Mouse (Mus musculus) layer of hippocampus, adult 2 months (tissue): Measurements from ENCODE around the gene Nfib. TPM values are rescaled to one million over a fixed set of nuclear protein-coding genes. Genes with fewer than 3 reads are reported as not detected.

Source experiments
- DNase-seq, 2 experiments: peaks; one replicate each; pipeline ENCODE4 v3.0.0; 2022; ENCODE audit warnings: low spot score in 2 of 2
- H3K27ac ChIP-seq: fragments of 200-600 bp; 2 replicates; pipeline ENCODE4 v1.8.1; 2022
- H3K4me3 ChIP-seq: fragments of 200-600 bp; 2 replicates; pipeline ENCODE4 v1.8.1; 2022; ENCODE audit warnings: mild to moderate bottlenecking
- CTCF ChIP-seq: fragments of 200-600 bp; conservative IDR thresholded peaks from 2 replicates; pipeline ENCODE4 v1.8.1; 2022; ENCODE audit warnings: antibody characterized with exemption, mild to moderate bottlenecking, moderate library complexity
- total RNA-seq, 2 experiments: library from RNA; stranded (reverse); gene quantifications; 2 replicates each; pipeline ENCODE4 v1.2.3; 2021

Gene Nfib
- total RNA-seq, 2 experiments from 2014 or later, result 174 to 186 TPM

- Histone ChIP-seq H3K27ac (peak overlapping the region; percentile 66), H3K4me3 (no peak overlapping the region)
- DNase-seq, result no peak
- no peak for TF ChIP-seq CTCF
Measured at GRCm38 (mm10) chr4:82338481-82338880, 367.1 kb downstream of the Nfib start.

- Histone ChIP-seq H3K4me3 (no peak overlapping the region), H3K27ac (peak overlapping the region; percentile 46; the same call in 1 of the 2 replicates)
- no peak for DNase-seq
- no peak for TF ChIP-seq CTCF
Measured at GRCm38 (mm10) chr4:82336951-82337381, 368.6 kb downstream of the Nfib start.

- no peak overlapping the region for H3K4me3 ChIP-seq
- DNase-seq, result no peak
- TF ChIP-seq CTCF, result no peak
- H3K27ac ChIP-seq, result no peak overlapping the region
Measured at GRCm38 (mm10) chr4:82335266-82335865, 370.2 kb downstream of the Nfib start.

GRCm38 (mm10) chr4:82333413-82333812, 372.1 kb downstream of the Nfib start:
- no peak for TF ChIP-seq CTCF
- no peak for DNase-seq
- H3K27ac ChIP-seq, result peak overlapping the region; percentile 24
- no peak overlapping the region for H3K4me3 ChIP-seq

- no peak overlapping the region for H3K4me3 ChIP-seq
- TF ChIP-seq CTCF, result no peak
- DNase-seq, result no peak
- H3K27ac ChIP-seq, result peak overlapping the region; percentile 70; the same call in 1 of the 2 replicates
Measured at GRCm38 (mm10) chr4:82330095-82330494, 375.5 kb downstream of the Nfib start.

GRCm38 (mm10) chr4:82326140-82326529, 379.4 kb downstream of the Nfib start:
- no peak for TF ChIP-seq CTCF
- DNase-seq, result no peak
- Histone ChIP-seq H3K4me3 (no peak overlapping the region), H3K27ac (peak overlapping the region; percentile 70)

- TF ChIP-seq CTCF, result no peak
- Histone ChIP-seq H3K27ac (peak overlapping the region; percentile 70), H3K4me3 (no peak overlapping the region)
- no peak for DNase-seq
Measured at GRCm38 (mm10) chr4:82325409-82326139, 380.0 kb downstream of the Nfib start.

GRCm38 (mm10) chr4:82324977-82325376, 380.6 kb downstream of the Nfib start:
- no peak overlapping the region for H3K4me3 ChIP-seq
- DNase-seq, result peak in 1 of 2 experiments; percentile 29
- peak overlapping the region; percentile 50 for H3K27ac ChIP-seq
- no peak for TF ChIP-seq CTCF

GRCm38 (mm10) chr4:82321008-82321407, 384.5 kb downstream of the Nfib start:
- TF ChIP-seq CTCF, result no peak
- no peak for DNase-seq
- Histone ChIP-seq H3K4me3 (no peak overlapping the region), H3K27ac (no peak overlapping the region)

GRCm38 (mm10) chr4:82319388-82319787, 386.2 kb downstream of the Nfib start:
- DNase-seq, result no peak
- Histone ChIP-seq H3K27ac (no peak overlapping the region), H3K4me3 (no peak overlapping the region)
- no peak for TF ChIP-seq CTCF

- 0 out of 2 replicates have a peak overlapping the region, but pooled peaks have one; percentile 15 for H3K27ac ChIP-seq
Measured at GRCm38 (mm10) chr4:82316168-82316567, 389.4 kb downstream of the Nfib start.

GRCm38 (mm10) chr4:82315710-82316109, 389.8 kb downstream of the Nfib start:
- Histone ChIP-seq H3K4me3 (no peak overlapping the region), H3K27ac (no peak overlapping the region)
- no peak for DNase-seq
- no peak for TF ChIP-seq CTCF

More at GRCm38 (mm10) chr4:82316168-82316567, 389.4 kb downstream of the Nfib start:
- DNase-seq, result no peak
- no peak overlapping the region for H3K4me3 ChIP-seq
- TF ChIP-seq CTCF, result no peak

GRCm38 (mm10) chr4:82310924-82311734, 394.4 kb downstream of the Nfib start:
- H3K4me3 ChIP-seq, result no peak overlapping the region
- no peak for DNase-seq
- peak overlapping the region; percentile 15; the same call in 1 of the 2 replicates for H3K27ac ChIP-seq
- no peak for TF ChIP-seq CTCF
